Mouse (Mus musculus) common myeloid progenitor, adult 5-6 weeks (primary cell): ENCODE results near the gene Hcfc1r1. TPM values are rescaled to one million over a fixed set of nuclear protein-coding genes. Genes with fewer than 3 reads are reported as not detected.
A peak's percentile ranks its signal among the peaks of the same experiment; 100 is the strongest.

Source experiments
- ATAC-seq: replicated peaks from 2 replicates; pipeline ENCODE4 v1.8.0; 2016; ENCODE audit warnings: low read depth, mild to moderate bottlenecking, moderate TSS enrichment, inconsistent platforms; ENCODE audit not compliant: poor library complexity, severe bottlenecking
- total RNA-seq: library from RNA; stranded (forward); fragments of 200-1000, 187-1606 nt; gene quantifications from 2 replicates; pipeline ENCODE4 v1.2.3, GENCODE M21; 2017

Hcfc1r1 gene
- total RNA-seq, 1 experiment from 2014 or later: 19.2 TPM

GRCm38 (mm10) chr17:23674271-23674952, 1.0 kb downstream of the Hcfc1r1 start:
- ATAC-seq: no peak

DNA sequence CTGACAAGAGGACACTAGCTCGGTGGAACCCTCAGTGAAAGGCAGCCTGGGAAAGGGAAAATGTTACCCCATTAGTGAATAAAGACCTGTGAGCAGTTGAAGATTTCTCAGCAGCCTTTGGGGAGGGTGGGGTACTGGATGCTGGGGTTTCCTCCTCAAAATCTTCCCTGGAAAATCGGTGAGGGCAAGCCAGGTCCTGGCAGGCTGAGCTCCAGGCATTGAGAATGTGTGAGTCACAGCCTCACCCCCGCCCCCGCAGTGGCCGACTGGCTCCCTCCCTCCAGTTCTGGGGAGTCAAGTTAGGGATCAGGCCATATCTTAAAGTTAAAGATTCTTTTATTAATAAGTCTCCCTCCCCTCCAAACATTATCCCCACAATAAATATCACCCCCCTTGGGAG, 1.7 kb downstream of the Hcfc1r1 start:
- no peak for ATAC-seq

- peak; percentile 31 for ATAC-seq
Measured at GRCm38 (mm10) chr17:23675564-23676281, 2.3 kb downstream of the Hcfc1r1 start.

DNA sequence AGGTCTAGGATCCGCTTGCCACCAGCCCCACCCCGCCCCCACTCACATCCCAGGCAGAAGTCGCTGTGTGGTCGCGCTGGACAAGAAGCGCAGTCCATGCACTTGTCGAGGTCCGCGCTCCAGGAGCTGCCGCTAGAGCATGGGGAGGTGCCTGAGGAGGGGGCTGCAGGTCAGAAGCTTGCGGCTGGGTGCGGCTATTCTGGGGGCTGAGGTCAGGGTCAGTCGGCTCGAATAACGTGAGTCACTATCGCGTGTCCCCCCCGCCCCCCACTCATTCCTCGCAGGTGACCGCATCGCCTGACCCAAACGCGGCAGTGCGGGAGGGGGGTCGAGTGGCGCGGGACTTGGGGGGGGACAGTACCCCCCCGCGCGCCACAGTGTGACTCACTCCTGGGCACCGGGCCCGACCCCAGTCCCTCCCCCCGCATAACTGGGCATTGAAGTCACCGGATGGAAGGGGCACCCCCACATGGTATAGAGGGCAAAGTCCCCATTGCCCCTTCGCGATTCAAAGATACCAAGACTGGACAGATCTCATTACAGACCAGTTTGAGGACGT, 3.2 kb downstream of the Hcfc1r1 start:
- no peak for ATAC-seq

- ATAC-seq: peak; percentile 51
Measured at GRCm38 (mm10) chr17:23677236-23677679, 3.9 kb downstream of the Hcfc1r1 start, which contains the start of gene Tnfrsf12a. Gene Tnfrsf12a, minus strand, starts transcription at chr17:23677468.

- no peak for ATAC-seq
Measured at GRCm38 (mm10) chr17:23679127-23679835, 5.9 kb downstream of the Hcfc1r1 start, which contains the start of gene Cldn6. Gene Cldn6, plus strand, starts transcription at chr17:23679249.

DNA sequence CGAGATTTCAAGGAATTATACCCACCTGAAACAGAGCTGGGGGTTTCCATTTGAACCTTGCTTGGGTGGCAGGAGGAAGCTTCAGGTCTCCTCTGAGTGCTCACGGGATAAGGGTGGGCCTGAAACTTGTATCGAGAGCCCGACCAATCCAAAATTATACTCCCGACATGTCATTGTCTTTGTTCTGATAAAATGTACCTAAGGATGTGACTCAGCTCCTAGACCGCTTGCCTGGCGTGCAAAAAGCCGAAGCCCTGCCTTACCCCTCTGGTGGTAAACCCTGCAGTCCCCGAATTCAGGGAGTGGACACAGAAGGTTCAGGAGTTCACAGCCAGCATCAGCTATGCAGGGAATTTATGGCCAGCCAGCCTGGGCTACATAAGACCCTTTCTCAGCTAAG, 6.9 kb downstream of the Hcfc1r1 start:
- ATAC-seq: no peak

GRCm38 (mm10) chr17:23681086-23681485, 7.7 kb downstream of the Hcfc1r1 start:
- ATAC-seq: no peak

DNA sequence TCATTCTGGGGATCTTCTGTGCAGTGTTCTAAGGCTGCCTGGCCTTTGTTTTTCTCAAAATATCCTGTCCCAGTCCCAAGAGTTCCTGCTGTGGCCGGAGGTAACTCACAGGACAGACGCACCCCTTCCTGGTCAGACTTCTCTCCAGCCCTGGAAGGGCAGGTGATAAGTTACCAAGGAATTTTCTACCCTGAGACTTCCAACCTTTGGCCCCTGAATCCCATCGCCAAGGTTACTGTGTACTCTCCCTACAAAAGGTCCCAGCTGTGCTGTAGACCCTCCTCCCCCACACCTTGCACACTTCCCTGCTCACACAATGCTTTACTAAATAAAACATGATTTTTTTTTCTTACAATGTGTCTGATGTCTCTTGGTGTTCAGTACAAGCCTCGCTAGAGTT, 8.7 kb downstream of the Hcfc1r1 start:
- ATAC-seq: no peak

GRCm38 (mm10) chr17:23682530-23682929, 9.1 kb downstream of the Hcfc1r1 start:
- no peak for ATAC-seq

- ATAC-seq: no peak
Measured at GRCm38 (mm10) chr17:23683226-23683625, 9.8 kb downstream of the Hcfc1r1 start.

DNA sequence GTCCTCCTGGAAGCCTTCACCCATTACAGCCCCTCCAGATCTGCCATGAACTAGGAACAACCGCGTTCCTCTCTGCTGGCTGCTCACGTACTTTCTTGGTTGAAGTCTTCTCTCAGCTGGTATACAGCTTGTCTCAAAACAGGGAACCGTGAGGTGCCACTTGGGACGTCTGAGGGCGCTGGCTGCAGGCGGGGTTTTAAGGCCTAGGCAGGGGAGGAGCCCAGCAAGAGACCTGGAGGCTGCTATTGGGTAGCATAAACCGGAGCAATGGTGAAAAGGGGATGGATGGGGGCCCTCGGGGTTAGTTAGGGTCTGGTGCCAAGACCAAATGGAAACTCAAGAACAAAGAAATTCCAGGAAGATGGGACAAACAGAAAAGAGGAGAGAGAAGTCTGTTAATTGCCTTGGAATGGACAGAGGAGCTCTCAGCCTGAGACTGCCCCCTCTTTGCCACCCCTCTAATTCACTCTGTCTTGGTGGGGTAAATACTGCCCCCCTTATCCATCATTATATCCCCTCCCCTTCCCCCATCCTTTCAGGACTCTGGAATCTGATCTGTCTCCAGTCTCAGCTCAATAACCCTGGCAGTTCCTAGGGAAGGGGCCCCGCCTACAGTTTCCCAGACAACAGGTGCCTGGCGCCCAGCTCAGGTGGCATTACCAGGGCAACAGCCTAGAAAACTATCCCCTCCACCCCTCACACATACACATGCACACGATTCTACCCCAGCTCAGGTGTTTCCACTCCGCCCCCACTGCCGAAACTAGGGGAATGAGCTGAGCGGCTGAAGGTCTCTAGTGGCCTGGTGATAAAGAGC, 10.7 kb downstream of the Hcfc1r1 start, which contains the start of gene Cldn9:
Gene Cldn9 (minus strand): TSS at position 171 of the 817 bp plus-strand sequence.
- ATAC-seq: peak; percentile 63

GRCm38 (mm10) chr17:23694491-23694890, 21.1 kb downstream of the Hcfc1r1 start:
- no peak for ATAC-seq

GRCm38 (mm10) chr17:23695801-23696200, 22.4 kb downstream of the Hcfc1r1 start:
- no peak for ATAC-seq

DNA sequence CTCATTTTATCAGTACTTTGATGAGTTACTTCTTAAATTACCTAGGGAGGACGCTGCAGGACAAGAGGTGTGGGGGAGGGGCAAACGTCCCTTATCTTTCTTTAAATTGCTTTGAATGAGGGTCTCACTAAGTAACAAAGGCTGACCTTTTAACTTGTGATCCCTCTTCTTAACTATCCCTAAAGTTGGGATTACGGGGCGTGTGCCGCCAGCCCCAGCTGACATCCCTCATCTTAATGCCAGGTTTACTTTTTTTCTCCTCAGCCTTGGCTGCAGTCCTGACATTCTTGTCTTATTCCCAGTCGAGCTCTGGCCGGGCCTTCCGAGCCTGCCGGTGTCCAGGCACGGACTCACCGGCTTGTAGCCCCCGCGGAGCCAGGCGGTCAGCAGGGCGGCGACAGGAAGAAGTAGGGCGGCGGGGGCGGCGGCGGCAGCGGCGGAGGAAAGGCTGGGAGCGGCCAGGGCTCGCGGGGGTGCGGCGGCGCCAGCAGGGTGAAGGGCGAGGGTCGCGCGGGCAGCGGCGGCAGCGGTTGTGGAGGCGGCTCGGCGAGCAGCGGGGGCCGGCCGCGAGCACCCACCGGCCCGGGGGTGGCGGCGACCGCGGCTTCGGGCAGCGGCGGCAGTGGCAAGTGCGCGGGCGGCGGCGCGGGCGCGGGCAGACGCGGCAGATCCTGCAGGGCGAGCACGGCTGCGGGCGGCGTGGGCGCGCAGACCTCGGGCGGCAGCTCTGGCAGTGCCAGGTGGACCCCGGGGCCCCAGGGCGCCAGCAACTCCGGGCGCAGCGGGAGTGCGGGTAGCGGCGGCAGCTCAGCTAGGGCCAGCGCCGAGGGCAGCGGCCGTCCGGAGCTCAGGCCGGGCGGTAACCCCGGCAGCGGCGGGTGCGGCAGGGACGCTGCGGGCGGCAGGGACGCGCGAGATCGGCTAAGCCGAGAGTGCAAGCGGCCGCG, 26.0 kb downstream of the Hcfc1r1 start:
- ATAC-seq: no peak

DNA sequence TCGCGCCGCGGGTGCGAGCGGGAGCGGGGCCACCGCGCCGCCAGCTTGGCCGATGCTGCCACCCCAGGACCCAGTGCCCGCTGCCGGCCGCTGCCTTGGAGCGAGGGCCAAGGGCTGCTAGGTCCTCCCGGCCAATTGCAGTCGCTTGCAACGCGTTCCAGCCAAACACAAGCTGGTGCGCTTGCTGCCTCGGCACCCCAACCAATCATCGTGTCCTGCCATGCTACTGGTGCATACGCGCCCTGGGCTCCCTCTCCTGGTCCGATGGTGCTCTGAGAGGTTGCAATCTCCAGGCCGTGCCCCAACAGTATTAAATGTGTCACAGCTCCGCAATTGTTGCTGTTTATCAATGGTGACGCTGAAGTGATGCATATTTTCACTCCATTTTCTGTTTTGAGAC, 26.7 kb downstream of the Hcfc1r1 start:
- peak; percentile 100 for ATAC-seq

- ATAC-seq: no peak
Measured at GRCm38 (mm10) chr17:23703301-23703700, 29.9 kb downstream of the Hcfc1r1 start.

GRCm38 (mm10) chr17:23704741-23705140, 31.3 kb downstream of the Hcfc1r1 start:
- no peak for ATAC-seq
